Mouse (Mus musculus): ENCODE data around the gene Pex12. TPM values are rescaled to one million over a fixed set of nuclear protein-coding genes. Genes with fewer than 3 reads are reported as not detected.
A peak's percentile ranks its signal among the peaks of the same experiment; 100 is the strongest.

Gene Pex12
- polyA plus RNA-seq, 1 experiment = 11.8 TPM

DNA sequence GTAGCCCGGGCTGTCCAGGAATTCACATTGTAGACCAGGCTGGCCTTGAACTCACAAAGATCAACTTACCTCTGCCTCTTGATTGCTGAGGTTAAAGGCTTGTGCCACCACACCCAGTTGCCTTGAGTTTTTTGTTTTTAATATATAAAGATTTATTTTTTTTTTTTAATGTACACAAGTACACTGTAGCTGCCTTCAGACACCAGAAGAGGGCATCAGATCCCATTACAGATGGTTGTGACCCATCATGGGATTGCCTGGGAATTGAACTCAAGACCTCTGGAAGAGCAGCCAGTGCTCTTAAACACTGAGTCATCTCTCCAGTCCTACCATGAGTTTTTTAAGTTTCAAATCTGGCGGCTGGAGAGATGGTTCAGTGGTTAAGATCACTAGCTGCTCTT, 955 bp downstream of the Pex12 start:
- no peaks in the 10 kb centered on the region for H3K27me3 ChIP-seq (ENCODE audit: control insufficient read depth, insufficient read depth, low read length, poor library complexity, severe bottlenecking)
- H3K27ac ChIP-seq (ENCODE audit: insufficient read depth, low read length) = no peak overlapping the region
- peak overlapping the region; percentile 77; the same call in 1 of the 2 replicates for H3K9ac ChIP-seq (ENCODE audit: low read depth, poor library complexity, severe bottlenecking)
- peaks cover 2% of the 10 kb centered on the region for H3K4me1 ChIP-seq (ENCODE audit: control insufficient read depth, insufficient read depth, low read length)
- peaks cover 5% of the 10 kb centered on the region; the same call in 1 of the 2 replicates for H3K36me3 ChIP-seq (ENCODE audit: control insufficient read depth, insufficient read depth, low read length, poor library complexity, severe bottlenecking)
- no peaks in the 10 kb centered on the region for H3K9me3 ChIP-seq (replicated peaks; ENCODE audit: control insufficient read depth, insufficient read depth, low read length, poor library complexity, severe bottlenecking)
- no peak overlapping the region for H3K4me3 ChIP-seq (ENCODE audit: low read depth, low read length)
- TF ChIP-seq POLR2A (IDR thresholded peaks at IDR 0.05; ENCODE audit: insufficient read depth, low read length) (no peak), CTCF (IDR thresholded peaks at IDR 0.05; ENCODE audit: low read depth, low read length) (no peak)

DNA sequence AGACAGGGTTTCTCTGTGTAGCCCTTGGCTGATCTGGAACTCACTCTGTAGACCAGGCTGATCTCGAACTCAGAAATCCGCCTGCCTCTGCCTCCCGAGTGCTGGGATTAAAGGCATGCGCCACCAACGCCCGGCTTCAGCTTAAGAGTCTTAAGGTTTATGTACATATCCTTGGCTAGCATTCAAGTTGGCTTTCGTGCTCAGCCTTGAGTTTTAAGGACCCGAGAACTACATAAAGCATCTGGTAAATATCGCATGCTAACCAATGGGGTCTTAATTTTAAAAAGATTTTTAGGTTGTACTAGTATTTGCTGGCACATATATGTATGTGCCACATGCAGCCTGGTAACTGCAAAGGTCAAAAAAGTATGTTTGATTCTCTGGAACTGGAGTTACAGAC, 2.7 kb downstream of the Pex12 start:
- Histone ChIP-seq H3K27me3 (ENCODE audit: control insufficient read depth, insufficient read depth, low read length, poor library complexity, severe bottlenecking) (no peaks in the 10 kb centered on the region), H3K36me3 (ENCODE audit: control insufficient read depth, insufficient read depth, low read length, poor library complexity, severe bottlenecking) (peaks cover 21% of the 10 kb centered on the region), H3K4me1 (ENCODE audit: control insufficient read depth, insufficient read depth, low read length) (peaks cover 2% of the 10 kb centered on the region), H3K9me3 (replicated peaks; ENCODE audit: control insufficient read depth, insufficient read depth, low read length, poor library complexity, severe bottlenecking) (no peaks in the 10 kb centered on the region), H3K9ac (ENCODE audit: low read depth, poor library complexity, severe bottlenecking) (peak overlapping the region; percentile 81; the same call in 1 of the 2 replicates), H3K4me3 (ENCODE audit: low read depth, low read length) (no peak overlapping the region), H3K27ac (ENCODE audit: insufficient read depth, low read length) (no peak overlapping the region)
- TF ChIP-seq CTCF (IDR thresholded peaks at IDR 0.05; ENCODE audit: low read depth, low read length) (no peak), POLR2A (IDR thresholded peaks at IDR 0.05; ENCODE audit: insufficient read depth, low read length) (no peak), EP300 (IDR thresholded peaks at IDR 0.05; ENCODE audit: insufficient read depth, low read depth, low read length) (no peak)

- Histone ChIP-seq H3K4me3 (ENCODE audit: low read depth, low read length) (peak within 1 kb of the TSS; percentile 61), H3K4me1 (ENCODE audit: control insufficient read depth, insufficient read depth, low read length) (peaks cover 2% of the 10 kb centered on the region), H3K27me3 (ENCODE audit: control insufficient read depth, insufficient read depth, low read length, poor library complexity, severe bottlenecking) (no peaks in the 10 kb centered on the region), H3K27ac (ENCODE audit: insufficient read depth, low read length) (peak within 1 kb of the TSS; percentile 57), H3K9me3 (replicated peaks; ENCODE audit: control insufficient read depth, insufficient read depth, low read length, poor library complexity, severe bottlenecking) (no peaks in the 10 kb centered on the region), H3K9ac (ENCODE audit: low read depth, poor library complexity, severe bottlenecking) (peak within 1 kb of the TSS; percentile 81), H3K36me3 (ENCODE audit: control insufficient read depth, insufficient read depth, low read length, poor library complexity, severe bottlenecking) (peaks cover 31% of the 10 kb centered on the region)
- TF ChIP-seq CTCF (IDR thresholded peaks at IDR 0.05; ENCODE audit: low read depth, low read length) (no peak), EP300 (IDR thresholded peaks at IDR 0.05; ENCODE audit: insufficient read depth, low read depth, low read length) (0 out of 2 replicates have a peak, but pooled peaks have one; percentile 47), POLR2A (IDR thresholded peaks at IDR 0.05; ENCODE audit: insufficient read depth, low read length) (peak; percentile 92)
These were observed 3.9 kb downstream of the Pex12 start, which contains the start of gene Ap2b1 for GRCm38 (mm10) chr11:83298225-83299195. Ap2b1 (plus strand) TSS chr11:83299024.

DNA sequence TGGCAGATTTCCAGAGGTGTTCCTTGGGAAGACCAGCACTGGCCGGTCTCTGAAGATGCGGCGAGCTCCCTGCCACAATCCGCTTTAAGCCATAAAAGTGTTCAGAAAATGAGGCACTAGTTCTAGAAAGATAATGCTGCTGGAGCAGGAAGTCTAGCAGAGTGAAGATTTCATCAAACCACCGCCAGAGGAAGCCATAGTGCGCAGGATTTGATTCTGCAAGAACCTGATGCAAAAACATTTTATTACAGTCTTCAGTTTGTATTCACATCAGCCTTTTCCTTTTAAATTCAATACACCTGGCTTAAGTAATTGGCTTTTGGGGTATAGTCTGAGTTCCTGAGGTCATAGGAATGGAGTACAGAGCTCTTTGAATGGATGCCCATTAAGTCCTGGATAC, 4.6 kb downstream of the Pex12 start:
- H3K27ac ChIP-seq (ENCODE audit: insufficient read depth, low read length) = no peak overlapping the region
- TF ChIP-seq EP300 (IDR thresholded peaks at IDR 0.05; ENCODE audit: insufficient read depth, low read depth, low read length) (no peak), CTCF (IDR thresholded peaks at IDR 0.05; ENCODE audit: low read depth, low read length) (no peak), POLR2A (IDR thresholded peaks at IDR 0.05; ENCODE audit: insufficient read depth, low read length) (no peak)
- peak overlapping the region; percentile 81 for H3K9ac ChIP-seq (ENCODE audit: low read depth, poor library complexity, severe bottlenecking)

DNA sequence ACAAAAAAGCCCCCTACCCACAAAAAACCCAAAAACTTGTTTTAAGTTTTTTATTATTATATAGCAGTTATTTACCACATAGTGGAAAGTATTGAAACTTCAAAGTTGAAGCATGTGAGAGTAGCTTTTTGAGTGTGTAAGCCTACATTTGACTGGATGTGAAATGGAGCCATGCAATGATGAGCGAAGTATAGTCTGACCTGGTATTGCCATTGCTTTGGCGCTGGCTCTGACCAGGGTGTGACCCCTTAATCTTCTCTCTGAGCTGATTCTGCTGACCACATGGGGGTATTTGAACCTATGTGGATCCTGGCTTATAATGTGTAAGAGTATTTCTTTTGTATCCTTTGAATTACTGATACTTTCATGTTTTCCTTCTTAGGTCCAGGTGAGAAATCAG, 8.3 kb downstream of the Pex12 start:
- peaks cover 32% of the 10 kb centered on the region for H3K36me3 ChIP-seq (ENCODE audit: control insufficient read depth, insufficient read depth, low read length, poor library complexity, severe bottlenecking)
- H3K9me3 ChIP-seq (replicated peaks; ENCODE audit: control insufficient read depth, insufficient read depth, low read length, poor library complexity, severe bottlenecking) = no peaks in the 10 kb centered on the region
- no peaks in the 10 kb centered on the region for H3K27me3 ChIP-seq (ENCODE audit: control insufficient read depth, insufficient read depth, low read length, poor library complexity, severe bottlenecking)
- no peak overlapping the region for H3K4me3 ChIP-seq (ENCODE audit: low read depth, low read length)
- TF ChIP-seq CTCF (IDR thresholded peaks at IDR 0.05; ENCODE audit: low read depth, low read length) (no peak), POLR2A (IDR thresholded peaks at IDR 0.05; ENCODE audit: insufficient read depth, low read length) (no peak), EP300 (IDR thresholded peaks at IDR 0.05; ENCODE audit: insufficient read depth, low read depth, low read length) (no peak)
- peaks cover 2% of the 10 kb centered on the region for H3K4me1 ChIP-seq (ENCODE audit: control insufficient read depth, insufficient read depth, low read length)
- no peak overlapping the region for H3K27ac ChIP-seq (ENCODE audit: insufficient read depth, low read length)
- no peak overlapping the region for H3K9ac ChIP-seq (ENCODE audit: low read depth, poor library complexity, severe bottlenecking)

More for the DNA sequence above, 4.6 kb downstream of the Pex12 start:
- H3K4me3 ChIP-seq (ENCODE audit: low read depth, low read length) = peak overlapping the region; percentile 61
- H3K36me3 ChIP-seq (ENCODE audit: control insufficient read depth, insufficient read depth, low read length, poor library complexity, severe bottlenecking) = peaks cover 32% of the 10 kb centered on the region
- H3K9me3 ChIP-seq (replicated peaks; ENCODE audit: control insufficient read depth, insufficient read depth, low read length, poor library complexity, severe bottlenecking) = no peaks in the 10 kb centered on the region
- H3K27me3 ChIP-seq (ENCODE audit: control insufficient read depth, insufficient read depth, low read length, poor library complexity, severe bottlenecking) = no peaks in the 10 kb centered on the region
- H3K4me1 ChIP-seq (ENCODE audit: control insufficient read depth, insufficient read depth, low read length) = peaks cover 2% of the 10 kb centered on the region

DNA sequence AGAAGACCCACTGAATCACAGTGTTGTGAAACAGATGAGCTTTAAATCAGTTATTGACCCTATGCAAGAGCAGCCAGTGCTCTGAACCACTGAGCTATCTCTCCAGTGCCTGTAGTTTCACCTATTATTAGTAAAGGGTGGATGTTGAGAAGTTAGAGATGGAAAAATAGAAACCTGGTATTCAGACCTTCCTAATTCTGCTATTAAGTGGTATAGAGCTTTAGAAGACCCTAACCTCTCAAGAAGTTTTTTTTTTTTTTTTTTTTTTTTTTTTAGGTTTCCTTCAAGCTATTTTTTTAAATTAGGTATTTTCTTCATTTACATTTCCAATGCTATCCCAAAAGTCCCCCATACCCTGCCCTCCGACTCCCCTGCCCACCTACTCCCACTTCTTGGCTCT, 9.2 kb downstream of the Pex12 start:
- TF ChIP-seq POLR2A (IDR thresholded peaks at IDR 0.05; ENCODE audit: insufficient read depth, low read length) = no peak
- TF ChIP-seq EP300 (IDR thresholded peaks at IDR 0.05; ENCODE audit: insufficient read depth, low read depth, low read length) = no peak
- no peak for TF ChIP-seq CTCF (IDR thresholded peaks at IDR 0.05; ENCODE audit: low read depth, low read length)
- Histone ChIP-seq H3K4me1 (ENCODE audit: control insufficient read depth, insufficient read depth, low read length) (peaks cover 2% of the 10 kb centered on the region), H3K9me3 (replicated peaks; ENCODE audit: control insufficient read depth, insufficient read depth, low read length, poor library complexity, severe bottlenecking) (no peaks in the 10 kb centered on the region), H3K27ac (ENCODE audit: insufficient read depth, low read length) (no peak overlapping the region), H3K27me3 (ENCODE audit: control insufficient read depth, insufficient read depth, low read length, poor library complexity, severe bottlenecking) (no peaks in the 10 kb centered on the region), H3K4me3 (ENCODE audit: low read depth, low read length) (no peak overlapping the region), H3K9ac (ENCODE audit: low read depth, poor library complexity, severe bottlenecking) (peak overlapping the region; percentile 92), H3K36me3 (ENCODE audit: control insufficient read depth, insufficient read depth, low read length, poor library complexity, severe bottlenecking) (peaks cover 32% of the 10 kb centered on the region)

All from ES-Bruce4 (cell line).